Mouse (Mus musculus) ES-E14 (cell line): Measurements from ENCODE around the gene Foxn3.

ENCODE experiments used
- CHD2 ChIP-seq: IDR thresholded peaks from 2 replicates; pipeline ENCODE4 v1.6.1; 2014; ENCODE audit warnings: mild to moderate bottlenecking, low read depth, low read length, inconsistent platforms
- HCFC1 ChIP-seq: IDR thresholded peaks from 2 replicates; pipeline ENCODE4 v1.6.1; 2012; ENCODE audit warnings: low read length, inconsistent platforms, borderline replicate concordance; ENCODE audit not compliant: insufficient read depth
- MAFK ChIP-seq: IDR thresholded peaks from 2 replicates; pipeline ENCODE4 v1.6.1; 2014; ENCODE audit warnings: mild to moderate bottlenecking, low read depth, low read length, inconsistent platforms; ENCODE audit not compliant: insufficient read depth
- ZC3H11A ChIP-seq: IDR thresholded peaks from 2 replicates; pipeline ENCODE4 v1.6.1; 2012; ENCODE audit warnings: low read depth, mild to moderate bottlenecking, inconsistent platforms, low read length, borderline replicate concordance
- ZNF384 ChIP-seq: IDR thresholded peaks from 2 replicates; pipeline ENCODE4 v1.6.1; 2012; ENCODE audit warnings: low read depth, low read length, inconsistent platforms

DNA sequence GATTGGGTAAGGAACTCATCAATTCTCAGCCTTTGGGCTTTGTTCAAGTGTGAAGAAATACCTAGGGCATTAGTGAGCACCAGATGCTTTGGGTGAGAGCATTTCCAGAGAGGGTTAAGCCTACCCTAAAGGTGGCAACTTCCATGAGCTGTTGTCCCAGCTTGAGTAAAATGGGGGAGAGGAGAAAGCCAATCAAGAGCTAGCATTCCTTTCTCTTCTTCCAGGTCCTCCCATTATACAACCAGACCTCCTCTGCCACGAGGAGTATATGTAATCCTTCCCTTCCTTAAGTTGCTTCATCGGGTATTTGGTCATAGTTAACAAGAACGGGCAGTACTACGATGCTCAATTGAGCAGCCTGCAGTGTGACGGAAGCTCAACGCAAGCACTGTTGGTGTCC is 9.7 kb upstream of the Foxn3 start:
- TF ChIP-seq ZNF384, result no peak
- TF ChIP-seq HCFC1, result no peak
- TF ChIP-seq MAFK, result no peak
- no peak for TF ChIP-seq ZC3H11A
- TF ChIP-seq CHD2, result no peak
